Mouse (Mus musculus): ENCODE measurements around the gene Ccdc22. TPM values are rescaled to one million over a fixed set of nuclear protein-coding genes. Genes with fewer than 3 reads are reported as not detected.

Ccdc22 gene
- polyA plus RNA-seq, 1 experiment from 2014 or later: 17.4 TPM

Other genes with a start within 250 kb of the Ccdc22 start
- 0.35 and 0.47 TPM in 2 replicates for gene Usp27x, start 229.7 kb downstream of the Ccdc22 start, polyA plus RNA-seq (2014; fragmentation: Nextera tagmentation; extraction: Ambion mirVana)
- gene Foxp3, start 31.9 kb downstream of the Ccdc22 start, polyA plus RNA-seq (2014; fragmentation: Nextera tagmentation; extraction: Ambion mirVana): not detected in 2 replicates
- gene Ppp1r3f, start 31.2 kb downstream of the Ccdc22 start, polyA plus RNA-seq (2014; fragmentation: Nextera tagmentation; extraction: Ambion mirVana): 1.2 TPM in 2 replicates
- not detected in 2 replicates for gene Cacna1f, start 1.6 kb upstream of the Ccdc22 start, polyA plus RNA-seq (2014; fragmentation: Nextera tagmentation; extraction: Ambion mirVana)
- gene Syp, start 33.0 kb upstream of the Ccdc22 start, polyA plus RNA-seq (2014; fragmentation: Nextera tagmentation; extraction: Ambion mirVana): 0.24 and 2.0 TPM in 2 replicates
- gene Prickle3, start 51.7 kb upstream of the Ccdc22 start, polyA plus RNA-seq (2014; fragmentation: Nextera tagmentation; extraction: Ambion mirVana): 6.2 and 7.8 TPM in 2 replicates
- gene Plp2, start 65.9 kb upstream of the Ccdc22 start, polyA plus RNA-seq (2014; fragmentation: Nextera tagmentation; extraction: Ambion mirVana): 194 and 196 TPM in 2 replicates
- gene Magix, start 75.7 kb upstream of the Ccdc22 start, polyA plus RNA-seq (2014; fragmentation: Nextera tagmentation; extraction: Ambion mirVana): 0.54 and 0.74 TPM in 2 replicates
- gene Gpkow, start 91.6 kb upstream of the Ccdc22 start, polyA plus RNA-seq (2014; fragmentation: Nextera tagmentation; extraction: Ambion mirVana): 33.5 TPM in 2 replicates
- gene Wdr45, start 108.8 kb upstream of the Ccdc22 start, polyA plus RNA-seq (2014; fragmentation: Nextera tagmentation; extraction: Ambion mirVana): 18.5 and 24.0 TPM in 2 replicates
- not detected in 2 replicates for gene Gm45208, start 116.7 kb upstream of the Ccdc22 start, polyA plus RNA-seq (2014; fragmentation: Nextera tagmentation; extraction: Ambion mirVana)
- 36.3 and 40.8 TPM in 2 replicates for gene Praf2, start 122.9 kb upstream of the Ccdc22 start, polyA plus RNA-seq (2014; fragmentation: Nextera tagmentation; extraction: Ambion mirVana)
- gene Ccdc120, start 145.4 kb upstream of the Ccdc22 start, polyA plus RNA-seq (2014; fragmentation: Nextera tagmentation; extraction: Ambion mirVana): 4.7 and 5.9 TPM in 2 replicates
- 13.1 and 14.5 TPM in 2 replicates for gene Tfe3, start 157.0 kb upstream of the Ccdc22 start, polyA plus RNA-seq (2014; fragmentation: Nextera tagmentation; extraction: Ambion mirVana)
- 25.0 and 26.6 TPM in 2 replicates for gene Gripap1, start 184.2 kb upstream of the Ccdc22 start, polyA plus RNA-seq (2014; fragmentation: Nextera tagmentation; extraction: Ambion mirVana)
- gene Kcnd1, start 216.8 kb upstream of the Ccdc22 start, polyA plus RNA-seq (2014; fragmentation: Nextera tagmentation; extraction: Ambion mirVana): 1.8 and 1.9 TPM in 2 replicates
- 16.2 and 19.9 TPM in 2 replicates for gene Otud5, start 235.8 kb upstream of the Ccdc22 start, polyA plus RNA-seq (2014; fragmentation: Nextera tagmentation; extraction: Ambion mirVana)